Mouse (Mus musculus): ENCODE data around the gene Rgl1. TPM values are rescaled to one million over a fixed set of nuclear protein-coding genes. Genes with fewer than 3 reads are reported as not detected.

Rgl1 gene
- polyA plus RNA-seq, 1 experiment: 3.3 TPM

- Histone ChIP-seq H3K4me3 (ENCODE audit: low read depth, low read length) (no peak overlapping the region), H3K27ac (ENCODE audit: insufficient read depth, low read depth, low read length) (no peak overlapping the region), H3K27me3 (ENCODE audit: control insufficient read depth, insufficient read depth, low read length) (no peaks in the 10 kb centered on the region), H3K4me1 (ENCODE audit: control insufficient read depth, insufficient read depth, insufficient read length, low read length) (no peaks in the 10 kb centered on the region; the same call in 1 of the 2 replicates), H3K36me3 (ENCODE audit: control insufficient read depth, insufficient read depth, low read length) (no peaks in the 10 kb centered on the region)
- no peak for TF ChIP-seq CTCF (IDR thresholded peaks at IDR 0.05; ENCODE audit: extremely low read depth, insufficient read length, insufficient replicate concordance, low read depth, low read length)
- TF ChIP-seq POLR2A (IDR thresholded peaks at IDR 0.05; ENCODE audit: low read depth, low read length): no peak
- 28% methylated on average over 3 of the region's 3 CpGs for WGBS
Observed at GRCm38 (mm10) chr1:152726095-152726494, 40.1 kb downstream of the Rgl1 start.

DNA sequence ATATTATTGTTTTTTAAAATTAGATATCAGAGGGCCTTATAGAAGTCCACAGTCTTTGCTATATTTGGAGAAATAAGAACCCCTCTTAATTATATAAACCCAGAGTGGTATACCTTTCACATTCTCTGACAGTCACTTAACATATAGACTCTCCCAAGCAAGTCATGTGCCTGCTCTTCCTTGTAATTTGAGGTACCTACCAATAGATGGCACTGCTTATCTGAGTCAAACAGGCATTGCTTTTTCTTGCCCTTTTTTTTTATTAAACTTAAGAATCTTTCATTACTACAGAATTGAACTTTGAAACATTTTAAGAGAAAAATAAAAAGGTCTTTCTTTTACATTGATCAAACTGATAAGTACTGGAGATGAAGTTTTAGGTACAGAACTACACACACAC, 41.9 kb downstream of the Rgl1 start:
- Histone ChIP-seq H3K4me1 (ENCODE audit: control insufficient read depth, insufficient read depth, insufficient read length, low read length) (no peaks in the 10 kb centered on the region; the same call in 1 of the 2 replicates), H3K27ac (ENCODE audit: insufficient read depth, low read depth, low read length) (no peak overlapping the region), H3K36me3 (ENCODE audit: control insufficient read depth, insufficient read depth, low read length) (no peaks in the 10 kb centered on the region), H3K4me3 (ENCODE audit: low read depth, low read length) (no peak overlapping the region), H3K27me3 (ENCODE audit: control insufficient read depth, insufficient read depth, low read length) (no peaks in the 10 kb centered on the region)
- TF ChIP-seq POLR2A (IDR thresholded peaks at IDR 0.05; ENCODE audit: low read depth, low read length): no peak
- no peak for TF ChIP-seq CTCF (IDR thresholded peaks at IDR 0.05; ENCODE audit: extremely low read depth, insufficient read length, insufficient replicate concordance, low read depth, low read length)

DNA sequence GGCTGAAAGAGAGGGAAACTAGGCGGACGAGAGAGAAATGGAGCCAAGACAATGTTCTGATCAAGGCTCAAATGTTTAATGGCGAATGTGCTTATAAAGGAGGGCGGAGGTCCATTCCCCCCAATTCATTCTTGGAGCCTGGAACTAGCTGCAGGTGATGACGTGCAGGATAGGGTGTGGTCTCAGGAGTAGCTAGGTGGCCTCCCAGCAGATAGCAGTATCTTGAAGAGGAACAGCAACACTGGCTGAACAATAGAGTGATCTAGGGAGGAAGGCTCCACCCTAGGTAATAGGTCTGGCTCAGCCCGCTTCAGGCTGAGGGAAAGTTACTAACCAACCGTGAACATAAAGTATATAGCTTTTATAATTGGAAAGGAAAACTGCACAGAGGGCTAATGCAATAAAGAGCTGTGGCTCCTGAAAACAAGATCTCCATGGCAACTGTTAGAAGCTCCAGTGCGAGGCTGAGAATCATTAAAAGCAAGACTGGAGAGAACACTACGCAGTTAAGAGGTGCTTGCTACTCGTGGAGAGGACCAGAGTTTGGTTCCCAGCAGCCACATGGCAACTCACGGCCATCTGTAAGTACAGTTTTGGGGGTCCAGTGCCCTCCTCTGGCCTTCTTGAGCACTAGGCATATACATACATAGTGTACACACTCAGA, 44.5 kb downstream of the Rgl1 start:
- 59% methylated on average over 11 of the region's 11 CpGs for WGBS
- H3K27ac ChIP-seq (ENCODE audit: insufficient read depth, low read depth, low read length): no peak overlapping the region
- TF ChIP-seq POLR2A (IDR thresholded peaks at IDR 0.05; ENCODE audit: low read depth, low read length) (no peak), CTCF (IDR thresholded peaks at IDR 0.05; ENCODE audit: extremely low read depth, insufficient read length, insufficient replicate concordance, low read depth, low read length) (no peak)

DNA sequence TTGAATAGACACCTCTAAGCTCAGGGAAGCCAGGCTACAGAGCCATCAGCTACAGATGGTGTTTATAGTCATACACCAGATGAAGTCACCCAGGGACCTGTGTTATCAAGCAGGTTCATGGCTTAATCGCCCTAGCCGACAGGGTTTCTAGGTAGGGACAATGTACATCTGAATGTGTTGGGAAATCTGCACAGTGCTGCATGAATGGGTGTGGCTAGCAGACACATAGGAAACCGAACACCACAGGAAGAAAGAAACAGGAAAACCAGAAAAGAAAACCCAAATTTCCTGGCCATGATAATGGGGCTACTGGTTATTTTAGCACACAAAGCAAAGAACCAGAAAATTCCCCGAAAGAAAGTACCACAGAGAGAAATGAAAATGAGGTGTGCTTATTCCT, 45.2 kb downstream of the Rgl1 start:
- H3K27ac ChIP-seq (ENCODE audit: insufficient read depth, low read depth, low read length): no peak overlapping the region
- H3K27me3 ChIP-seq (ENCODE audit: control insufficient read depth, insufficient read depth, low read length): no peaks in the 10 kb centered on the region
- no peak overlapping the region for H3K4me3 ChIP-seq (ENCODE audit: low read depth, low read length)
- no peak for TF ChIP-seq CTCF (IDR thresholded peaks at IDR 0.05; ENCODE audit: extremely low read depth, insufficient read length, insufficient replicate concordance, low read depth, low read length)
- TF ChIP-seq POLR2A (IDR thresholded peaks at IDR 0.05; ENCODE audit: low read depth, low read length): no peak
- WGBS: 32% methylated on average over 4 of the region's 4 CpGs
- no peaks in the 10 kb centered on the region; the same call in 1 of the 2 replicates for H3K4me1 ChIP-seq (ENCODE audit: control insufficient read depth, insufficient read depth, insufficient read length, low read length)
- no peaks in the 10 kb centered on the region for H3K36me3 ChIP-seq (ENCODE audit: control insufficient read depth, insufficient read depth, low read length)

More for the DNA sequence above, 44.5 kb downstream of the Rgl1 start:
- no peaks in the 10 kb centered on the region for H3K27me3 ChIP-seq (ENCODE audit: control insufficient read depth, insufficient read depth, low read length)
- H3K4me3 ChIP-seq (ENCODE audit: low read depth, low read length): no peak overlapping the region
- H3K4me1 ChIP-seq (ENCODE audit: control insufficient read depth, insufficient read depth, insufficient read length, low read length): no peaks in the 10 kb centered on the region; the same call in 1 of the 2 replicates
- H3K36me3 ChIP-seq (ENCODE audit: control insufficient read depth, insufficient read depth, low read length): no peaks in the 10 kb centered on the region

GRCm38 (mm10) chr1:152718200-152718599, 48.0 kb downstream of the Rgl1 start:
- WGBS: 50% methylated on average over 6 of the region's 6 CpGs
- TF ChIP-seq POLR2A (IDR thresholded peaks at IDR 0.05; ENCODE audit: low read depth, low read length) (no peak), CTCF (IDR thresholded peaks at IDR 0.05; ENCODE audit: extremely low read depth, insufficient read length, insufficient replicate concordance, low read depth, low read length) (no peak)
- no peak overlapping the region for H3K4me3 ChIP-seq (ENCODE audit: low read depth, low read length)
- H3K27ac ChIP-seq (ENCODE audit: insufficient read depth, low read depth, low read length): no peak overlapping the region
- H3K27me3 ChIP-seq (ENCODE audit: control insufficient read depth, insufficient read depth, low read length): no peaks in the 10 kb centered on the region
- H3K4me1 ChIP-seq (ENCODE audit: control insufficient read depth, insufficient read depth, insufficient read length, low read length): no peaks in the 10 kb centered on the region; the same call in 1 of the 2 replicates
- H3K36me3 ChIP-seq (ENCODE audit: control insufficient read depth, insufficient read depth, low read length): no peaks in the 10 kb centered on the region

- TF ChIP-seq CTCF (IDR thresholded peaks at IDR 0.05; ENCODE audit: extremely low read depth, insufficient read length, insufficient replicate concordance, low read depth, low read length): no peak
- TF ChIP-seq POLR2A (IDR thresholded peaks at IDR 0.05; ENCODE audit: low read depth, low read length): no peak
- Histone ChIP-seq H3K4me3 (ENCODE audit: low read depth, low read length) (no peak overlapping the region), H3K4me1 (ENCODE audit: control insufficient read depth, insufficient read depth, insufficient read length, low read length) (no peaks in the 10 kb centered on the region; the same call in 1 of the 2 replicates), H3K36me3 (ENCODE audit: control insufficient read depth, insufficient read depth, low read length) (no peaks in the 10 kb centered on the region), H3K27me3 (ENCODE audit: control insufficient read depth, insufficient read depth, low read length) (no peaks in the 10 kb centered on the region), H3K27ac (ENCODE audit: insufficient read depth, low read depth, low read length) (no peak overlapping the region)
- 47% methylated on average over 1 of the region's 1 CpGs for WGBS
Observed at GRCm38 (mm10) chr1:152717329-152717728, 48.8 kb downstream of the Rgl1 start.

- H3K27me3 ChIP-seq (ENCODE audit: control insufficient read depth, insufficient read depth, low read length): no peaks in the 10 kb centered on the region
- no peaks in the 10 kb centered on the region for H3K4me1 ChIP-seq (ENCODE audit: control insufficient read depth, insufficient read depth, insufficient read length, low read length)
- no peak overlapping the region for H3K27ac ChIP-seq (ENCODE audit: insufficient read depth, low read depth, low read length)
- no peak for TF ChIP-seq CTCF (IDR thresholded peaks at IDR 0.05; ENCODE audit: extremely low read depth, insufficient read length, insufficient replicate concordance, low read depth, low read length)
- TF ChIP-seq POLR2A (IDR thresholded peaks at IDR 0.05; ENCODE audit: low read depth, low read length): no peak
- H3K36me3 ChIP-seq (ENCODE audit: control insufficient read depth, insufficient read depth, low read length): no peaks in the 10 kb centered on the region
- 93% methylated on average over 3 of the region's 3 CpGs for WGBS
- no peak overlapping the region for H3K4me3 ChIP-seq (ENCODE audit: low read depth, low read length)
Observed at GRCm38 (mm10) chr1:152714405-152714804, 51.7 kb downstream of the Rgl1 start.
